Mouse (Mus musculus): ENCODE results near the gene Kcp. TPM values are rescaled to one million over a fixed set of nuclear protein-coding genes. Genes with fewer than 3 reads are reported as not detected.

Gene Kcp
- polyA plus RNA-seq, 1 experiment from 2014 or later = 10.0 TPM

Other genes with a start within 250 kb of the Kcp start
- 35.0 and 41.6 TPM in 2 replicates for gene Hilpda, start 235.5 kb downstream of the Kcp start, polyA plus RNA-seq (2014; fragmentation: Nextera tagmentation; extraction: Ambion mirVana)
- 0.57 and 0.79 TPM in 2 replicates for gene Fam71f2, start 228.4 kb downstream of the Kcp start, polyA plus RNA-seq (2014; fragmentation: Nextera tagmentation; extraction: Ambion mirVana)
- not detected in 2 replicates for gene Fam71f1, start 188.8 kb downstream of the Kcp start, polyA plus RNA-seq (2014; fragmentation: Nextera tagmentation; extraction: Ambion mirVana)
- 323 and 328 TPM in 2 replicates for gene Calu, start 159.9 kb downstream of the Kcp start, polyA plus RNA-seq (2014; fragmentation: Nextera tagmentation; extraction: Ambion mirVana)
- 0.27 and 0.28 TPM in 2 replicates for gene Opn1sw, start 119.5 kb downstream of the Kcp start, polyA plus RNA-seq (2014; fragmentation: Nextera tagmentation; extraction: Ambion mirVana)
- 17.3 and 22.8 TPM in 2 replicates for gene Ccdc136, start 111.6 kb downstream of the Kcp start, polyA plus RNA-seq (2014; fragmentation: Nextera tagmentation; extraction: Ambion mirVana)
- 2.2 and 3.2 TPM in 2 replicates for gene Flnc, start 74.7 kb downstream of the Kcp start, polyA plus RNA-seq (2014; fragmentation: Nextera tagmentation; extraction: Ambion mirVana)
- 196 and 207 TPM in 2 replicates for gene Atp6v1f, start 40.2 kb downstream of the Kcp start, polyA plus RNA-seq (2014; fragmentation: Nextera tagmentation; extraction: Ambion mirVana)
- gene Atp6v1fnb, start 36.5 kb downstream of the Kcp start, polyA plus RNA-seq (2014; fragmentation: Nextera tagmentation; extraction: Ambion mirVana) = not detected in 2 replicates
- gene Irf5, start 18.7 kb upstream of the Kcp start, polyA plus RNA-seq (2014; fragmentation: Nextera tagmentation; extraction: Ambion mirVana) = 1.5 and 1.6 TPM in 2 replicates
- gene Tnpo3, start 101.9 kb upstream of the Kcp start, polyA plus RNA-seq (2014; fragmentation: Nextera tagmentation; extraction: Ambion mirVana) = 117 and 125 TPM in 2 replicates
- gene Tspan33, start 186.3 kb upstream of the Kcp start, polyA plus RNA-seq (2014; fragmentation: Nextera tagmentation; extraction: Ambion mirVana) = 3.4 and 3.5 TPM in 2 replicates
- 47.2 and 49.4 TPM in 2 replicates for gene Smo, start 227.6 kb upstream of the Kcp start, polyA plus RNA-seq (2014; fragmentation: Nextera tagmentation; extraction: Ambion mirVana)